Mouse (Mus musculus) testis, adult 2 months (tissue): Measurements from ENCODE around the gene Btbd9.

ENCODE experiments used
- CTCF ChIP-seq: fragments of 200-500 bp; IDR thresholded peaks from 2 replicates; pipeline ENCODE4 v1.5.1; 2012; ENCODE audit warnings: low read depth, mild to moderate bottlenecking, inconsistent platforms, low read length, moderate library complexity; ENCODE audit not compliant: control insufficient read depth, insufficient read depth, insufficient replicate concordance
- POLR2A ChIP-seq: fragments of 200-500 bp; IDR thresholded peaks from 2 replicates; pipeline ENCODE4 v1.6.1; 2012; ENCODE audit warnings: low read depth, mild to moderate bottlenecking, inconsistent platforms, low read length, moderate library complexity; ENCODE audit not compliant: control insufficient read depth

- TF ChIP-seq CTCF (no peak), POLR2A (no peak)
Observed at GRCm38 (mm10) chr17:30458926-30459325, 117.4 kb downstream of the Btbd9 start.
